Mouse (Mus musculus): ENCODE data around the gene Fgf11.

- TF ChIP-seq CTCF (IDR thresholded peaks at IDR 0.05; ENCODE audit: borderline replicate concordance, insufficient read depth, low read depth, low read length), result no peak
- 0 out of 2 replicates have a peak, but pooled peaks have one; percentile 38 for TF ChIP-seq POLR2A (IDR thresholded peaks at IDR 0.05; ENCODE audit: borderline replicate concordance, insufficient read depth, low read length)
Measured at GRCm38 (mm10) chr11:69766126-69766609, 35.5 kb downstream of the Fgf11 start.

Measured in cerebellum, adult 2 months (tissue).